Mouse (Mus musculus): ENCODE data around the gene Coro2b. TPM values are rescaled to one million over a fixed set of nuclear protein-coding genes. Genes with fewer than 3 reads are reported as not detected.
A peak's percentile ranks its signal among the peaks of the same experiment; 100 is the strongest.

Coro2b gene
- total RNA-seq, 1 experiment from 2014 or later, result 15.9 TPM

DNA sequence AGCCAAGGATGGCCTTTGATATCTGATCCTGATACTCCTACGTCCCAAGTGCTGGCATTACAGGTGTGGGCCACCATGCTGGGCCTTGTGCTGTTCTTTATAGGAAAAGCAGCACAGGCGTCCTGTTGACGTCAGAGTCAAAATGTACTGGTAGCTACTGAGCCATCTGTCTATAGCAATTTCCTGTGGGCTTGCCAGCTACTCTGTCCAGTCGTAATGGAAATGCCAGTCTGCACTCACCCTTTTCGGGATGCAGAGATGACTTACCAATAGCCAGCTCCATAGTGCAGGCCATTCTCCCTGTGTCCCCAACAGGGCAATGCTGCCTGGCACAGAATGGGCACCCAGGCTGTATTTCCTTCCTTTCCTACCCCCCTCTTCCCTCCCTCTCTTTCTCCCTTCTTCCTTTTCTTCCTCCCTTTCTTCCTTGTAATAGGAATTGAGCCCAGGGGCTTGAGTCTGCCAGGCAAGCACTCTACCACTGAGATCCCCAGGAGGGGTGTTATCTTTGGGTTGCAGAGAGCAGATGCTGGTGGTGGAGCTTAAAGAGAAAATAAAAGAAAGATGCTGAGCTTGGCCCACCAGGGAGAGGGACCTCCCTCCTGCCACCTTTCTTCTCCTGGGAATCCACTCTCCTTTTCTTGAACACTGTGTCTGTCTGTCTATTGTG lies 98.6 kb downstream of the Coro2b start:
- peak; percentile 3 for DNase-seq

DNA sequence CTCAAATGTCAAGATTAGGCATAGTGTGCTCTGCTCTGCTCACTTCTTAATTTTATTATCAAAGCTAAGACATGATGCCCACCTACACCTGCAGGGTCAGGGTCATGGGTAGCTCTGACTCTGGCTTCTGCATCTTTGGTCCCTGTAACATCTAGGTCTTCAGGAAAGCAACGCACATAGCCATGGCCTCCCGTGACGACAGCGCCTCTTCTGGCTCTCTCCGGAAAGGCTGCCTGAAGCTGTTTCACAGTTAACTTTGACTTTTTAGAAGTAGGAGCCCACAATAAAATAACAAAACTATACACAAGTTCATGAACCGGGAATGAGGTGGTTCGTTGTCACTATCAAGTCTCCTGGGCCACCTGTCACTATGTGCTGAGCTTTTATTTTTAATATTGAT lies 99.4 kb downstream of the Coro2b start:
- peak; percentile 6 for DNase-seq

DNA sequence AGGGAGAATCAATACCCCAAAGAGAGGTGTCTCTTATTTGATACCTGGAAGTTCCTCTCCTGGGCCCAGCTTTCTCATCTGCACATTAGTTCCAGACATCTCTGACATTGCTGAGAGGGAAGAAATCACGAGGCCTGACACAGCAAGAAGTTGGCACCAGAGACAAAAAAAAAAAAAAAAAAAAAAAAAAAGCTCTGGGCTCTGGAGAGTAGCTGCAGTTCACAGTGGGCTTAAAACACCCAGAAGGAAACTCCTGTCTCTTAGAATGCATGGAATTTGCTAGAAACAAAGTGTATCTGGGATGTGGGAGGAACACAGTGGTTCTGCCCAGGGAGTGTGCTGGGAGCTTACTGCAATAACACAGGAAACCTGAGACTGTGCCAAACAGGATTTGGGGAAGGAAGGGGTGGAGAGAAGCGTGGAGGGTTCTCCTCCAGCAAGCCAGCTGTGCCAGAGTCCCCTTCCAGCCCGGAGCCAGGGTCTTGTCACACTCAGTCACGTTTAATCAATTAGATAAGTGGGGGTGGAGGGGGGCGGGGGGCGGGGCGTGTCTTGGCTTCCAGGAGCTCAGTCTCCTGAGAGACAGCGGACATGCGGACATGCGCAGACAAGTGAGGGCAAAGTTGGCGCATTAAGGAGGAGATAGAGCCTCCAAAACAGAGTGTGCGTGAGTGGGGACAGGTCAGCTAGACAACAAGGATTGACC lies 101.1 kb downstream of the Coro2b start:
- peak; percentile 83 for DNase-seq

DNA sequence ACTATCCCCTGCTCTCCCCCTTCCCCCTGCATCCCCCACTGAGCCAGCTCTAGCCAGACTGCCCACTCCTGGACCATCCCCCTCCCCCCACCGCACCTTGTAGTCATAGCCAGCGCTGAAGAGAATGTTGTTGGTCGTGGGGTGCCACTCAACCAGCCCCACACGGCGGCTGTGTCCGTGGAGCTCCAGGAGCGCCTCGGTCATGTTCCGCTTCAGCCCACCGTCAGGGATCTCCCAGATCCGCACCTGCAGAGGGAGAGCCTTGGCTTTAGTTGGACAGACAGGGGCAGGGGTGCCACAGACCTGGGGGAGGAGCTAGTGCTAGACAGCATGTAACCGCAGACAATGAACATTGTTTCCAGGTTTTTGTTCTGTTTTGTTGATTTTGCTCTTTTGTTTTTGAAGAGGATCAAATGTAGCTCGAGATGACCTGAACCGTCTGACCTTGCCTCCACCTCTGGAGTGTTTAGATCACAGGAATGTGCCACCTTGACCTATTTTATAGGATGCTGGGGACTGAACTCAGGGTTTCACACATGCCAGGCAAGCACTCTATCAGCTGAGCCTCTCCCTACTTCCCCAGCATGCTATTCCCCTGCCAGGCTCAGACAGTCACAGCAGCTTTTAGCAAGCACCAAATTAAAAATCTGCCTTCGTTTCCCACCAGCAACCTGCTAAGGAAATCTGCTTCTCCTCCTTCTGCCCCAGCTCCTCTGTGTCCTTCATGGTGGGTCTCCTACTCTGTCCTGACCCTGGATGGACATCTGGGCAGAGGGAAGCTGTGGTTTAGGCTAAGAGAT lies 104.4 kb downstream of the Coro2b start:
- peak; percentile 2 for DNase-seq

DNA sequence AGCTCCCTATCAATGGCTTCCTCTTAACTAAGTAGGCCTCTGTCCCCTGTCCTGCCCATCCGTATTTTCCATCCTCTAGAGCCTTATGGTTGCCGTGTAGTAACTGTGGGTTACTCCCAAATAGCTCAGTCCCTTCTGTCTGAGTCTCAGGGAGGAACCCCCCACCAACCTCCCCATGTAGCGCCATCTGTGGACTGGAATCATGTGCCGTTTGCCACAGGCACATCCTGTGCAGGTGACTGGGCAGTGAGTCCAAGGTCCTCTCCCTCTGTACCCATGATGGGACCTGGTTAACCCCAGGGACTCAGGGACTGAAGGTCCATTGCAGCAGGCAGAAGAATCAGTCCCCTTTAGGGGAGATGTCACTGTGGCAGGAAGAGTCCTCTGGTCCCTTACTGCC lies 106.1 kb downstream of the Coro2b start:
- peak; percentile 2 for DNase-seq

DNA sequence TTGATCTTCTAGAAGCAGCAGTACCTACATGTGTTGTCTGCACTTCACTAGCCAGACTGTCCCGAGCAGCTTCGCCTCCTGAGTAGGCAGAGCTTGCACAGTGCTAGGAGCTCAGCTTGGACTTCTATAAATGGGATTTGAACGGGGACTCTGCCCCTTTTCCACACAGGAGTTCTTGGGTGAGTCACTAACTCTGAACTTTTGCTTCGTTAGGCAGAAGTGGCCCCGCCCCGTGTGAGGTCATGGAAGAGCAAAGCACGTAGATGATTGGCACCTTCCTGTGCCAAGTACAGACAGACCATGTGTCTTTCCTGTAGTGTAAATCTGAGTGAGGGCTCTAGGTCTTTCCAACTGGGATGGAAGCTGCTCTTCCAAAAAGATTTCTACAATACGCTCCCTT lies 109.8 kb downstream of the Coro2b start:
- DNase-seq, result peak; percentile 78

DNA sequence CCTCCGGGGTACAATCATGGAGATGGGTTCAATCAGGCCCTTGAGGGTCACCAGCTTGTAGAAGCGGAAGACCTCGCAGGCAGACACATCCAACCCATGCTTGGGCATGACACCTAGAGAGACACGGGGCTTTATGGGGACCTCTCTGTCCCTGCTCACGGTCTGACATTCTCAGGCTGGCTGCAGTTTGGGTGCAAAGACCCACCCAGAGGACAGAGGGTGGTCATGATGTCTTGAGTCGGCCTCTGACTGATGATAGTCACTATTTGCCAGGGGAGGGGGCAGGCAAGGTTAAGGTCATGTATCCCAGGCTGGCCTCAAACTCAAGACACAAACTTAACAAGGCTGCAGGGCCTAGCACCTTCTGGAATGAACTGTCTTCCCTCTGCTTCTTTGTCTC lies 110.3 kb downstream of the Coro2b start:
- no peak for DNase-seq

DNA sequence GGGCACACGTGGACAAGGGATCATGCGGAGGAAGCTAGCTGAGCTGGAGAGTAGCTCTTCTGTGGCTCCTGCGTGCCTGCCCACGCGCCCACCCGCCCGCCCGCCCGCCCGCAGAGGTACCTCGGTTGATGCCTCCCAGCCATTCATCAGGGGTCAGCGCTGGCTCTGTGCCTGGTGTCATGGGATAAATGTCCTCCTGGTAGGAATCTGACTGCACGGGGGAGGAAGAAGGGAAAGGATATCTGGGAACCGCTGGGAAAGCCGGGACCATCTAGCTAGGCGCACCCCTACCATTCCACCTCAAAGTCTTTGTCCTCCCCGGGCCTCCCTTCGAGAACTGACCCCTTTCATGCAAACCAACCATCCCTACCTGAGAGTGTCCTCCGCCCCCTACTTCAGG lies 110.8 kb downstream of the Coro2b start:
- no peak for DNase-seq

DNA sequence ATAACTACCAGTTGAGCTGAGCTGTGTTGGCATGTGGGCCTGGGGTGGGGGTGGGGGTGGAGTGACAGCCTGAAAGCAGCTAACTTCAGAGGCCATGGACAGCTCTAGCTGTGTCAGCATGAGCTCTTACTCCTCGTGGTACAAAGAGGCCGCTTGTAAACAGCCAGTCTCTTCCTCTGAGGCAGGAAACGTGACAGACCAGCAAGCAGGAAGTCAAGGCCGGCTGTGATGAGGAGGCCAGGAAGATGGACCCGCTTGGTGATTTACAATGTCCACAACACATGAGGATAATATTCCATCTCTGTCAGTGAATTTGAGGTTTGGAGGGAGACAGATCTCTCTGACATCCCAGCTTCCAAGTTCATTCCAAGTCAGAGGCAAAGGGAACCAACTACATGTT lies 111.6 kb downstream of the Coro2b start:
- DNase-seq, result peak; percentile 49

DNA sequence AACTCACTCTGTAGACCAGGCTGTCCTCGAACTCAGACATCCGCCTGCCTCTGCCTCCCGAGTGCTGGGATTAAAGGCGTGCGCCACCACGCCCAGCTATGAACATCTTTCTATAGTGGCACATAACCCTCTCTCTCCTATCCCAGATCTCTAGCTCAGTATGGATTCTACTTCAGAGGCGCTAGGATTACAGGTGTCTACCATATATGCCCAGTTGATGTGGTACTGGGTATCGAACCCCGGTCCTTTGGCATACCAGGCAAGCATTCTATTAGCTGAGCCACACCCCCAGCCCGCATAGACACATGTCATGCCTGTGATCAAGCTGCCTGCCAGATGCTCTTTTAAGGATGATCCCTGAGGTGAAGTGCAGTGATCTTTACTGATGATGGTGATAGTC lies 113.0 kb downstream of the Coro2b start:
- no peak for DNase-seq

DNA sequence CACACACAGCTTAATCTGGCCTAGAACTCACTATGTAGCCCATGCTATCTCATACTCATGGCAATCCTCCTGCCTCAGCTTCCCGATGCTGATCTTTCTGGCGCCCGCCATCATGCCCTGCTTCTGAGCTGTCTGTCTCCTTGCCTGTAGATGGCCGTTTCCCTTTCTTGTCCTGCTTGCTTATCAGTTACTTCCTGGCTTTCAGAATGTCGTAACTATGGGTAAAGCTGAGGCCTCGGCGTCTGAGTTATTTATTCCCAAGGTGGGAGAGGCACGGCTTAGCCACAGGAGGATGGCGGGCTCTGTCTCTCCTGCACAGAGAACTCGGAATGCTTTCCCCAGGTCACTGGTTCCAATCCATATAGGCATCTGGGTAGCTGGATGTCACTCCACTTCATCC lies 113.9 kb downstream of the Coro2b start:
- DNase-seq, result no peak

DNA sequence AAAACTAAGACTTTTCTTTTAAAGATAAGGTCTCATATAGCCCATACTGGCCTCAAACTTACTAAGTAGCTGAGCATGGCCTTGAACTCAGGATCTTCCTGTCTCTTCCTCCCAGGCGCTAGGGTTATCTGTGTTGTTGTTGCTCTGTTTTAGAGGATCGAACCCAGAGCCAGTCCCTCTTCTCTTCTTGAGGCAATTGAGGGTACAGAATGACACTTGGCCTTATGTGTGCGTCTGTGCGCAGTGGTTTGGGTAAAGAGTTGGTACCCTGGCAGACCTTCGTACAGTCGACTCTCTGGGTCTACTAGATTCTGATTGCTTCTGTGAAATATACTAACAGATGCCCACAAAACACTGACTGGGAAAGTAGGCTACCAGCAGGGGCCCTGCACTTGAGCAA lies 114.9 kb downstream of the Coro2b start:
- DNase-seq, result no peak

DNA sequence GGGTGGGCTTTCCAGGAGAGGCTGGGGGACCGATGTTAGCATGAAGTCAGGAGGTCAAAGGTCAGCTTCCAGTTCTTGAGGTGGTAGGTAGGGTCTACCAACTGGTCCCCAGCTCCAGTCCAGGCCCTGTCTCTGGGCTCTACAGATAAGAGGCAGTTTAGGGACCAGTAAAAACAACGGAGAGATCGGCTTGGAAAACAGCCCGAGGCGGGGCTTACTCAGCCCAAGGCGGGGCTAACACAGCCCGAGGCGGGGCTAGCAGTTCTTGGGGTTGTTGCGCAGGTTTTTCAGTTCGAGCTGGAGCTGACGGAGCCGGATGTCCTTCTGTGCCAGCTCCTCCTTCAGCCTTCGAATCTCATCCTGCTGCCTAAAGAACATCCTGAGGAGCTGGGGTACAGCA lies 115.8 kb downstream of the Coro2b start:
- peak; percentile 92 for DNase-seq

DNA sequence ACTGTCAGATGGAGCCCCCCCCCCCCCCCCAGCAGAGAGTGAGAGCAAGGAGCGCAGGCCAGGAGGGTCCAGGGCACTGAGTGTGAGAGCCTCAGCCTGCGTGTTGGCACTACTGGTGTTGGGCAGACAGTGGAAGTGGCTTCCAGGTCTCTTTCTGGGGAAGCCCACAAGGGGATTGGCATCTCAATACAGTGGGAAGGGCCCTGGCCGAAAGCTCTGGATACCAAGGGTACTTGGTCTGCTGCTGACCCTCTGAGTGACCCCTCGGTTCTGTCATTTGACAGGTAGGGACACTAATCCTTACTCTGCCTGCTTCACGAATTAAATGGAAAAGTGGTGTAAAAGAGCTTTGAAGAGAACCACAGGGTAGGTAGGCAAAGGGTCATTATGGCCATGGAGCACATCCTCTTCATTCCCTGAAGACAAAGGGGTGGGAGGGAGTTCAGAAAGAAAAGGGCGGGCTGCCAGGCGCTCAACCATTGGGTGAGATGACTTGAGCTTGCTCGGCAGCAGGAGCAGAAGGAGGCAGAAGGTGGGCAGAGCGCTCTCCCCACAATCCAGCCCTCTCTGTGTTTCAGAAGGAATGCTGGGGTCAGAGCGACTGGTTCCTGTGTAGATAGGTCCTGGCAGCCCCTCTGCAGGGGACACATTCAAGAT lies 116.5 kb downstream of the Coro2b start:
- DNase-seq, result peak; percentile 80

DNA sequence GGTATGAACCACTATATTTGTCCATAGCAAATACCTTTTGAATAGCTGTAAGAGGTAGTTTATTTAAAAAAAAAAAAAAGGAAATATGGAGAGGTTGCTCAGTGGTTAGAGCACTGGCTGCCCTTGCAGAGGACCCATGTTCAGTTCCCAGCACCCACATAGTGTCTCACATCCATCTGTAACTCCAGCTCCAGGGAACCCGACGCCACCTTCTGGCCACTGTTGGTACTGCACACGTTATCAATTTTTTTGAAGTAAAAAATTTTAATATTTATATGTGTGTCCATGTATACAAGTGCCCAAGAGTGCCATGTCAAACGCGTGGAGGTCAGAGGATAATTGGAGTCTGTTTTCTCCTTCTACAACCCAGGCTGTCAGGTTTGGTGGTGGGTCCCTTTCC lies 118.1 kb downstream of the Coro2b start:
- no peak for DNase-seq

DNA sequence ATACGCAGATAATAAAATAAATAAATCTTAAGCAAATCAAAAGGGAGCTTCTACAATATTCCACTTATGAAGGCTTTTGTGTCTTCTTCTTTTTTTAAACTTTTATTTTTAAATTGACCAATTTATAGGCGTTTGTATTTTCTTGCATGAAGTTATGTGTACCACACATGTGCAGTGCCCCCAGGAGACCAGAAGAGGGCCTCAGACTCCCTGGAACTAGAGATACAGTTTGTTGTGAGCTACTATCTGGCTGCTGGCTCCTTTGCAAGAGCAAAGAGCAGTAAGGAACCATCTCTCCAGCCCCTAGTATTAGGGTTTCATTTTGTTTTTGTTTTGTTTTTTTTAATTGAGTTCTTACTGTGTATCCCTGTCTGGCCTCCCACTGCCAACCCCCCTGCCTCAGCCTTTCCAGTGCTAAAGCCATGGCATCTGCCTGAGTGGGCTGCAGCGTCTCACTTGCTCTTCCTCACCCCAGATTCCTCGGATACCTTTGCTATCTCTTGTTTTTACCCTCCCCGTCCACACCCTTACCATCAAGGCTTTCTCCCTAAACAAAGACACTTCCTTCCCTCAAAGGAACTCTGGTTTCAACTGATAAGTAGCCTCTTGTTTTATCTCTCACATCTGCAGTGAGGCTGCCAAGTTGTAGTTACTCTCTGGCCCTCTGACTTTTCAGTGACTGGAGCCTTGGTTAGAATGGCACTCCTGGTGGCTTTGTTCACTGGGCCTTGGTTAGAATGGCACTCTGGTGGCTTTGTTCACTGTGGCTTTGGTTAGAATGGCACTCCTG lies 129.3 kb downstream of the Coro2b start:
- no peak for DNase-seq

DNA sequence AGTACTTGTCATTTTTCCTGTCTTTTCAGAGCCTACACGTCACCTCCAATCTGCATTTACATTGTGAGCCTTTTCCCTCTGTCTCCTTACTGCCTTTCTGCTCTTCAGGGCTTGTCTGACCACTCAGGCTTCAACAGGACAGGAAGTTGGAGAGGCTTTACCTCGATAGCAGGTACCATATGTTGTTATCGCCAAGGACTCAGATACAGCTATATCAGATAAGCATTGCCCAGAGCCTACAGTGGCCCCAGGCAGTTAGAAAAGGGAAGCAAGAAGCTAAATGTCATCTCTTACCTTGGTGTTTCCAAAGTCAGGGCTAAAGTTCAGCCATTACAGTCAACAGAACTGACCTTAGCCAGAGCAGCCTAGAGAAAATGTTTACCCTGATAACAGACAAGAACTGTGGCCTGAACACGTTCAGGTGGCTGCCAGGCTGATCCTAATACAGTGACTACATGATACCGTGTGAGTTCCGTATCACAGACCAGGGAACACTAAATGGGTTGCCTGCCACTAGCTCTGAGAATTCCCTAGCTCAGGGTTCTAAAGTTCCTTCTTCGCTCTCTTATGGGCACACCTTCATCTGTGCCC lies 130.3 kb downstream of the Coro2b start:
- DNase-seq, result no peak

DNA sequence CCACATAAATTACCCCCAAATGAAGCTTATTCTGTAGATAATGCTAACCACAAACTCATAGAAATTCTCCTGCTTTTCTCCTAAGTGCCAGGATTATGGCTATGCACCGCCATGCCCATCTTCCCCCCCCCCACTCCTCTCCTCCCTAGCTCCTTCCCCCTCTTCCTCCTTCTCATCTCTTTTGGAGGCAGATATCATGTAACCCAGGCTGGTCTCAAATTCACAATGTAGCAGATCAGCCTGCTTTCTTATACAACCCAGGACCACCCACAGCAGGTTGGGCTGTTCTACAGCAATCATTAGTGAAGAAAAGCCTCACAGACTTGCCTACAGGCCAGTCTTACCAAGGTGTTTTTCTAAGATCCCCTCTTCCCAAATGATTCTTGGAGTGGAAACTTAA lies 135.3 kb downstream of the Coro2b start:
- DNase-seq, result no peak

DNA sequence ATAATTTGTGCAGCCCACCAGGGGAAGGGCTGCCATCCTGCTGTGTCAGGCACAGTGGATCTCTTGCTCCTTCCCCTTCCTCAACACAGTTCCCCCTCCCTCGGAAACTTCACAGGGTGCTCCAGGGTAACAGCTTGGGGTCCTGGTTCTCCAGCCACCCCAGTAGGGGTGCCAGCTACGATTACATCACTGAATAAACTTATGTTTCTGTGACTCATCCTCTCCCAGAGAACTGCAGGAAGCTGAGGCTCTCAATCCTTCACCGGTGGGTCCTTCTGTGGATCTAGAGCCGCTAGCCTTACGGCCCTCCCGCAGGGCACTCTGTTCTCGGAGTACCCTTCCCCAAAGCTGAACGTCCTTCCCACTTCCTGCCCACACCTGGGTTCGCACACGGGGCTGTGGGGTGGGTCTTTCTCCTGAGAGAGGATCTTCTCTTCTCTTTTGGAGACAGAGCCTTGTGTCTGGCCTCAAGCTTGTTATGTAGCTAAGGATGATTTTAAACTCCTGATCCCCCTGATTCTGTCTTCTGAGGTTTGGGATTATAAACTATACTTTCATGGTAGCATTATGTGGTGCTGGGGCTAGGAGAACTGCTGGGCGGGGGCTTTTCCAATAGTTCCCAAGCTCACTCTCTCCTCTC lies 136.2 kb downstream of the Coro2b start:
- no peak for DNase-seq

DNA sequence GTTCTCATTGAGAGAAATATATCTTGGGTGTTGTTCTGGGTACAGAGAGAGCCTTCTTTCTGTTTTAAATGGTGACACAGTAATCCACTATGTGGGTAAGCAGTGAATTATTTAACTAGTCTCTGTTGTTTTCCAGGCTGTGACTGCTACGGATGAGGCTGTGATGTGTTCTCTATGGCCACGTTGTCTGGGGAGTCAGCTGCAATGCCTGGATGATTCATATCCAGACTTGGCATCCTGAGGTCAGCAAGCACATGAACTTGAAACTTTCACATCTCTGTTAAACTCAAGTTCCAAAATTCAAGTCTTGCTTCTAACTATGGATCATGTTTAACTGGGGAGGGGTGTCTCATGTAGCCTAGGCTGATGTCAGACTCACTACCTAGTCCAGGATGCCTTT lies 142.7 kb downstream of the Coro2b start:
- DNase-seq, result peak; percentile 32

DNA sequence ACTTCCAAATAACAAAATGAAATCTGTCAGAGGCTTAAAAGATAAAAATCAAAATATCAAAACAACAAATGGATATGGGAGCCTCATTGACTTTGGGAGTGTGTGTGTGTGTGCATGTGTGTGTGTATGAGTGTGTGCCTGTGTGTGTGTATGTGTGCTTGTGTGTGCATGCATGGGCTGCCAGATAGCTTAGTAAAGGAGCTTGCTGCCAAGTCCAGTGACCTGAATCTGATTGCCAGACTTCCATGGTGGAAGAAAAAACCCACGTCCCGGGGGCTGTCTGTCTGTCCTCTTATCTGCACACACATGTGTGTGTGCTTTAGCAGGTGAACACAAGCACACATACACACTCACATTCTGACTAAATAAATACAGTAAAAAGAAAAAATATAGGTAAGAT lies 143.3 kb downstream of the Coro2b start:
- no peak for DNase-seq

Measured in adrenal gland, postnatal 14 days (tissue).